Mouse (Mus musculus) MEL (cell line): ENCODE measurements at regions not wholly inside any gene's neighbourhood (a gene's known extent, or its start where the extent isn't known, plus 50 kb on each side); places are given as distances from the start of the nearest gene placed in this dataset.

ENCODE experiments used
- DNase-seq: peaks from one replicate; pipeline ENCODE4 v3.0.0; 2011; ENCODE audit warnings: low read depth, low spot score
- H3K27ac ChIP-seq: 2 replicates; pipeline ENCODE4 v1.5.1; 2012; ENCODE audit warnings: low read depth, mild to moderate bottlenecking, control low read depth, low read length, moderate library complexity; ENCODE audit not compliant: control insufficient read depth
- H3K27me3 ChIP-seq, 2 experiments: fragments of 150-350 bp in 1 of 2; sonication (generic) in 1 of 2; 2 replicates each; pipeline ENCODE4 v1.6.1; 2012; ENCODE audit warnings: low read length in 2 of 2, mild to moderate bottlenecking in 2 of 2, improper control_type of control experiment in 1 of 2, moderate library complexity in 1 of 2; ENCODE audit not compliant: insufficient read depth in 2 of 2, control insufficient read depth in 1 of 2
- H3K36me3 ChIP-seq, 2 experiments: 2 replicates each; pipeline ENCODE4 v1.6.1; 2012 to 2014; ENCODE audit warnings: low read length in 2 of 2, improper control_type of control experiment in 1 of 2, inconsistent platforms in 1 of 2, mild to moderate bottlenecking in 1 of 2; ENCODE audit not compliant: insufficient read depth in 2 of 2, control insufficient read depth in 1 of 2
- H3K4me1 ChIP-seq, 2 experiments: fragments of 150-350 bp in 1 of 2; sonication (generic) in 1 of 2; 2 replicates each; pipeline ENCODE4 v1.6.1; 2012; ENCODE audit warnings: low read length in 2 of 2, improper control_type of control experiment in 1 of 2, mild to moderate bottlenecking in 1 of 2; ENCODE audit not compliant: insufficient read depth in 2 of 2, control insufficient read depth in 1 of 2
- H3K4me3 ChIP-seq, 2 experiments: fragments of 150-350 bp in 1 of 2; sonication (generic) in 1 of 2; 2 replicates each; pipeline ENCODE4 v1.5.1; 2012; ENCODE audit warnings: low read depth in 2 of 2, low read length in 2 of 2, mild to moderate bottlenecking in 2 of 2, moderate library complexity in 2 of 2, control low read depth in 1 of 2, improper control_type of control experiment in 1 of 2; ENCODE audit not compliant: control insufficient read depth in 1 of 2, insufficient read depth in 1 of 2
- H3K79me2 ChIP-seq: 2 replicates; pipeline ENCODE4 v1.6.1; 2012; ENCODE audit warnings: mild to moderate bottlenecking, low read length, moderate library complexity; ENCODE audit not compliant: control insufficient read depth, poor library complexity, insufficient read depth
- H3K9ac ChIP-seq: 2 replicates; pipeline ENCODE4 v1.6.1; 2012; ENCODE audit warnings: low read depth, mild to moderate bottlenecking, control low read depth, low read length, moderate library complexity; ENCODE audit not compliant: control insufficient read depth, poor library complexity, severe bottlenecking
- H3K9me3 ChIP-seq: fragments of 150-350 bp; sonication (generic); replicated peaks from 2 replicates; pipeline ENCODE4 v1.6.1; 2012; ENCODE audit warnings: mild to moderate bottlenecking, low read length, improper control_type of control experiment, moderate library complexity; ENCODE audit not compliant: insufficient read depth
- BHLHE40 ChIP-seq: IDR thresholded peaks from 2 replicates; pipeline ENCODE4 v1.6.1; 2012; ENCODE audit warnings: low read depth, mild to moderate bottlenecking, inconsistent platforms, low read length, improper control_type of control experiment, borderline replicate concordance
- CHD2 ChIP-seq: IDR thresholded peaks from 2 replicates; pipeline ENCODE4 v1.6.1; 2011; ENCODE audit warnings: low read length, improper control_type of control experiment
- CTCF ChIP-seq, 3 experiments: IDR thresholded peaks in 2 of 3; conservative IDR thresholded peaks in 1 of 3; 2 replicates each; pipeline ENCODE4 v1.5.1; 2011 to 2012; ENCODE audit warnings: low read length in 3 of 3, low read depth in 2 of 3, mild to moderate bottlenecking in 2 of 3, improper control_type of control experiment in 1 of 3, inconsistent platforms in 1 of 3, mixed read lengths in 1 of 3, moderate library complexity in 1 of 3; ENCODE audit not compliant: control insufficient read depth in 1 of 3, insufficient read depth in 1 of 3, poor library complexity in 1 of 3, severe bottlenecking in 1 of 3
- E2F4 ChIP-seq: IDR thresholded peaks from 2 replicates; pipeline ENCODE4 v1.6.1; 2011; ENCODE audit warnings: low read depth, low read length, improper control_type of control experiment, borderline replicate concordance
- HCFC1 ChIP-seq: IDR thresholded peaks from 2 replicates; pipeline ENCODE4 v1.6.1; 2012; ENCODE audit warnings: low read depth, mild to moderate bottlenecking, inconsistent platforms, low read length, improper control_type of control experiment, moderate library complexity
- MAFK ChIP-seq: IDR thresholded peaks from 2 replicates; pipeline ENCODE4 v1.6.1; 2011; ENCODE audit warnings: low read depth, mild to moderate bottlenecking, low read length, improper control_type of control experiment, borderline replicate concordance
- MAX ChIP-seq: IDR thresholded peaks from 2 replicates; pipeline ENCODE4 v1.6.1; 2011; ENCODE audit warnings: low read length, improper control_type of control experiment
- MXI1 ChIP-seq: IDR thresholded peaks from 2 replicates; pipeline ENCODE4 v1.6.1; 2011; ENCODE audit warnings: mild to moderate bottlenecking, low read depth, low read length, improper control_type of control experiment
- MYC ChIP-seq: IDR thresholded peaks from 2 replicates; pipeline ENCODE4 v1.6.1; 2011; ENCODE audit warnings: low read depth, mild to moderate bottlenecking, low read length, improper control_type of control experiment, moderate library complexity
- NELFE ChIP-seq: IDR thresholded peaks from 2 replicates; pipeline ENCODE4 v1.6.1; 2011; ENCODE audit warnings: low read depth, low read length, improper control_type of control experiment
- NRF1 ChIP-seq: IDR thresholded peaks from 2 replicates; pipeline ENCODE4 v1.6.1; 2014; ENCODE audit warnings: low read depth, mild to moderate bottlenecking, inconsistent platforms, low read length, improper control_type of control experiment, moderate library complexity; ENCODE audit not compliant: poor library complexity, insufficient read depth, severe bottlenecking
- RCOR1 ChIP-seq: IDR thresholded peaks from 2 replicates; pipeline ENCODE4 v1.6.1; 2012; ENCODE audit warnings: low read depth, mild to moderate bottlenecking, inconsistent platforms, low read length, improper control_type of control experiment
- SIN3A ChIP-seq: IDR thresholded peaks from 2 replicates; pipeline ENCODE4 v1.6.1; 2012; ENCODE audit warnings: low read length, improper control_type of control experiment, inconsistent platforms
- SMC3 ChIP-seq: IDR thresholded peaks from 2 replicates; pipeline ENCODE4 v1.6.1; 2011; ENCODE audit warnings: low read depth, low read length, improper control_type of control experiment
- TCF12 ChIP-seq: IDR thresholded peaks from 2 replicates; pipeline ENCODE4 v1.6.1; 2014; ENCODE audit warnings: low read depth, mild to moderate bottlenecking, inconsistent platforms, low read length, improper control_type of control experiment, moderate library complexity
- USF1 ChIP-seq: IDR thresholded peaks from 2 replicates; pipeline ENCODE4 v1.6.1; 2014; ENCODE audit warnings: low read depth, mild to moderate bottlenecking, inconsistent platforms, low read length, improper control_type of control experiment, moderate library complexity
- USF2 ChIP-seq, 2 experiments: IDR thresholded peaks; 2 replicates each; pipeline ENCODE4 v1.6.1; 2011 to 2012; ENCODE audit warnings: improper control_type of control experiment in 2 of 2, low read length in 2 of 2, borderline replicate concordance in 1 of 2, inconsistent platforms in 1 of 2, low read depth in 1 of 2, mild to moderate bottlenecking in 1 of 2; ENCODE audit not compliant: insufficient read depth in 1 of 2
- ZC3H11A ChIP-seq: IDR thresholded peaks from 2 replicates; pipeline ENCODE4 v1.6.1; 2012; ENCODE audit warnings: low read depth, mild to moderate bottlenecking, inconsistent platforms, low read length, improper control_type of control experiment
- ZKSCAN1 ChIP-seq: IDR thresholded peaks from 2 replicates; pipeline ENCODE4 v1.6.1; 2012; ENCODE audit warnings: low read depth, mild to moderate bottlenecking, inconsistent platforms, low read length, improper control_type of control experiment, moderate library complexity

GRCm38 (mm10) chr8:89465211-89465753 lies 421.3 kb upstream of the Sall1 start:
- TF ChIP-seq MAFK (no peak), ZC3H11A (no peak), CHD2 (no peak), NELFE (no peak), SIN3A (no peak), TCF12 (no peak), HCFC1 (no peak), USF2 (IDR thresholded peaks at IDR 0.05; ENCODE audit: borderline replicate concordance in 1 of 2, insufficient read depth in 1 of 2, low read depth in 1 of 2, low read length in 2 of 2) (no peak), ZKSCAN1 (no peak), MXI1 (no peak), BHLHE40 (no peak), MYC (no peak), USF1 (no peak)

DNA sequence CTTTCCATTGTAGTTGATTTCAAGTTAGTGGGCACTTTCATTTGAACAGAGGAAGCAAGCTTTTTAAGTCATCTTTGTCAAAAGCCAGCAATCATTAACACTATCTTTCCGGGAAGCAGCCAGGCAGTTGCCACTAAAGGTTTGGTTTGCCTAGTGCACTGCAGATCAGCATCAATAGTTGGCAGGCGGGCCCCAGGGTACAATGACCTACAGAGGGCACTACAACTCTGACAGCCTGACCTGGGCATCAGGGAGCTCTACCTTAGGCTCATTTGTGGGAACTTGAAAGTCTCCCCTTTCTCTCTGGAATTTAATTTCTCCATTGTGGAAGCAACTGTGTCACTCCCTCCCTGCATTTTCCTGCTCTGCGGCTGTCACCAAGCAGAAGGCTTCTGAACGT lies 412.6 kb upstream of the Sall1 start:
- Histone ChIP-seq H3K27me3 (no peaks in the 10 kb centered on the region), H3K9me3 (no peaks in the 10 kb centered on the region), H3K36me3 (no peaks in the 10 kb centered on the region), H3K79me2 (no peaks in the 10 kb centered on the region), H3K4me3 (no peak overlapping the region), H3K4me1 (no peaks in the 10 kb centered on the region), H3K27ac (no peak overlapping the region)
- DNase-seq: no peak
- no peak for TF ChIP-seq SMC3
- TF ChIP-seq CTCF (IDR thresholded peaks at IDR 0.05 in 2 of 3, conservative IDR thresholded peaks at IDR 0.05 in 1 of 3; ENCODE audit: control insufficient read depth in 1 of 3, insufficient read depth in 1 of 3, low read depth in 2 of 3, low read length in 3 of 3, poor library complexity in 1 of 3, severe bottlenecking in 1 of 3): no peak
- TF ChIP-seq NRF1: no peak
- no peak for TF ChIP-seq NELFE
- no peak for TF ChIP-seq RCOR1
- TF ChIP-seq TCF12: no peak
- no peak for TF ChIP-seq MAX
- no peak for TF ChIP-seq E2F4
- TF ChIP-seq BHLHE40: no peak
- TF ChIP-seq USF2 (IDR thresholded peaks at IDR 0.05; ENCODE audit: borderline replicate concordance in 1 of 2, insufficient read depth in 1 of 2, low read depth in 1 of 2, low read length in 2 of 2): no peak
- TF ChIP-seq, all 39 proteins: peak for 0
- H3K9ac ChIP-seq: no peak overlapping the region

More at GRCm38 (mm10) chr8:89465211-89465753, 421.3 kb upstream of the Sall1 start:
- no peak overlapping the region for H3K9ac ChIP-seq
- no peak overlapping the region for H3K27ac ChIP-seq
- no peaks in the 10 kb centered on the region for H3K9me3 ChIP-seq
- H3K4me3 ChIP-seq: no peak overlapping the region
- no peaks in the 10 kb centered on the region for H3K36me3 ChIP-seq
- no peak for DNase-seq
- H3K4me1 ChIP-seq: no peaks in the 10 kb centered on the region
- H3K27me3 ChIP-seq: no peaks in the 10 kb centered on the region
- no peaks in the 10 kb centered on the region for H3K79me2 ChIP-seq
